Mouse (Mus musculus) megakaryocyte, embryonic 14.5 days (primary cell): ENCODE measurements at regions not wholly inside any gene's neighbourhood (a gene's known extent, or its start where the extent isn't known, plus 50 kb on each side); places are given as distances from the start of the nearest gene placed in this dataset.
"Not testable (repeated sequence)": the region's sequence is repeated elsewhere in the genome, so short reads cannot be mapped to it uniquely, and the experiment has no call there.

Source experiments
- H3K27me3 ChIP-seq: replicated peaks from 2 replicates; pipeline ENCODE3; 2012; ENCODE audit warnings: inconsistent platforms
- H3K36me3 ChIP-seq: replicated peaks from 2 replicates; pipeline ENCODE3; 2012; ENCODE audit warnings: low read length, inconsistent platforms, mixed read lengths
- H3K4me1 ChIP-seq: 2 replicates; pipeline ENCODE4 v1.6.1; 2012; ENCODE audit warnings: inconsistent platforms
- H3K4me3 ChIP-seq: replicated peaks from 2 replicates; pipeline ENCODE3; 2012; ENCODE audit warnings: moderate library complexity, mild to moderate bottlenecking, inconsistent platforms
- H3K9me3 ChIP-seq: 2 replicates; pipeline ENCODE4 v1.6.1; 2012; ENCODE audit warnings: inconsistent platforms
- FLI1 ChIP-seq: IDR thresholded peaks from 2 replicates; pipeline ENCODE4 v1.6.1; 2012; ENCODE audit warnings: low read length, inconsistent platforms, mixed read lengths
- GATA1 ChIP-seq: IDR thresholded peaks from 3 replicates; pipeline ENCODE4 v1.6.1; 2012; ENCODE audit warnings: mixed read lengths, low read length, inconsistent platforms, borderline replicate concordance

DNA sequence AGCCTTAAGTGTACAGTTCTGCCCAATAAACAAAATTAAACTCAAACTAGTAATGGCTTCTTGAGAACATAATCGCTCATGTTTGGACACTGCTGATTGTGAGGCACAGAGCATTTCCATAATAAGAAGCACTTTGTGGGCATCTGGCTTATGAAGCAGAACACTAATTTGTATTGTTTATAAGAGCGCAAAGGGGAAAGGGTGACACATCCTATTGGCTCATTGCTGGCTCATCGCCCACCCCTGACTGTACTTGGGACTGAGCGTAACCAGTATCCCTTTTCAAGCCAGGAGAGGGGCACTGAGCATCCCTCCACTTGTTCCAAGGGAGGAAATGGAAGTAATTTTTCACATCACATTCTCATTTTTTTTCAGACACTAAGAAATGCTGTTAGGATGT lies 288.0 kb downstream of the Sfmbt2 start:
- no peaks in the 10 kb centered on the region for H3K27me3 ChIP-seq
- TF ChIP-seq GATA1 (no peak), FLI1 (no peak)
- H3K36me3 ChIP-seq = no peaks in the 10 kb centered on the region
- no peaks in the 10 kb centered on the region for H3K4me1 ChIP-seq
- H3K4me3 ChIP-seq = no peak overlapping the region
- H3K9me3 ChIP-seq = no peaks in the 10 kb centered on the region

DNA sequence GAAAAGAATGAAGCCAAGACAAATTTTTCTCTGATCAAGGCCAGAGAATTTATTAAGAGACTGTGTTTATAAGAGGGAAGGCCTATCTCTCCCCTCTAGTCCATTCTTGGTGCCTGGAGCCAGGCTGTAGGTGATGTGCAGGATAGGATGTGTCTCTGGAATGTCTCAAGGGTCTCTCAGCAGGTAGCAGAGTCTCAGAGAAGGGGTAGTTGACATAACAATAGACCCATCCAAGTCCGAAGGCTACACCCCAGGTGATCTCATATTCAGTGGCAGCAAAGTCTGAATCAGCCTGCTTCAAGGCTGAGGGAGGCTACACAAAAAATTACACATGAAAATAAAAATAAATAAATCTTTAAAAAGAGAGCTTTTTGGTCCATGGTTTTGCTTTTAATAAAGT lies 297.6 kb downstream of the Sfmbt2 start:
- H3K4me3 ChIP-seq, H3K9me3 ChIP-seq, H3K27me3 ChIP-seq, H3K36me3 ChIP-seq: not testable (repeated sequence)
- peaks cover 16% of the 10 kb centered on the region for H3K4me1 ChIP-seq

GRCm38 (mm10) chr2:10670423-10671298 lies 300.4 kb downstream of the Sfmbt2 start:
- TF ChIP-seq GATA1 = no peak
- TF ChIP-seq FLI1 = no peak
- peaks cover 16% of the 10 kb centered on the region for H3K4me1 ChIP-seq
- H3K27me3 ChIP-seq = no peaks in the 10 kb centered on the region
- no peaks in the 10 kb centered on the region for H3K36me3 ChIP-seq
- no peak overlapping the region for H3K4me3 ChIP-seq
- H3K9me3 ChIP-seq = no peaks in the 10 kb centered on the region

DNA sequence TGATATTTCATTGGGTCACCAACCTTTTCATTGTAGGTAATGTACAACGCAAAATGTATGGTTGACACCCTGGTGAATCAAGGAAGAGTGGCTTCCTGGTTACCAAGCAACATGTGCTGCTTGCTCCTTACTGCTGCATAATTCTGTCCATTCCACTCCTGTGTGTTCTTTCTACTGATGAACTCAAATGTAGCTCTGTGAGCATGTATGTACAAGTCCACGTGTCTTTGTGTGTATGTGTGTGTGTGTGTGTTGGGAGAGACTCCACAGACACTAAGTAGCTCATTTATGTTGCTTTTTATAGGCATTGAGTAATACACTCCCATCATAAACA lies 301.0 kb downstream of the Sfmbt2 start:
- Histone ChIP-seq H3K9me3 (no peaks in the 10 kb centered on the region), H3K27me3 (no peaks in the 10 kb centered on the region)

DNA sequence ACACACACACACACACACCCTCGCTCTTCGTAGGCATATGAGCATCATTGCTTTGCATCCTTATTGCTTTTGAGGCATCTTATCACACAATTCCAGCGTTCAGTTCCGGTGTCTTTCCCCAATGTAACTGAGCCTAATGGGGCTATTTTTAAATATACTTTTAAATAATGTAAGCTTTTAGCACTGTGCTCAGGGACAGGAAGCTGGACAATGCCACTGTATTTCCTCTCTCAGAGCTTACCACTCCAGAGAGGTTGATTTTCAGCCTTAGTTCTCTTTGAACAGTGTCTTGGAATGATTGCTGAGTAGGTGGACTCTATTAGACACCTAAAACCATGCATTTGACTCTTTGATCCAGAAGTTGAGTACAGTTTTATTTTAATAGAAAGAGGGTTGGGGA lies 301.9 kb downstream of the Sfmbt2 start:
- TF ChIP-seq FLI1 = no peak
- Histone ChIP-seq H3K36me3 (no peaks in the 10 kb centered on the region), H3K9me3 (no peaks in the 10 kb centered on the region), H3K4me1 (peaks cover 16% of the 10 kb centered on the region), H3K27me3 (no peaks in the 10 kb centered on the region), H3K4me3 (peak overlapping the region; percentile 71)

More for the DNA sequence above, 301.0 kb downstream of the Sfmbt2 start:
- H3K4me3 ChIP-seq = no peak overlapping the region
- H3K36me3 ChIP-seq = no peaks in the 10 kb centered on the region
- peaks cover 16% of the 10 kb centered on the region for H3K4me1 ChIP-seq
- TF ChIP-seq GATA1 (no peak), FLI1 (no peak)

GRCm38 (mm10) chr2:10674738-10675349 lies 304.5 kb downstream of the Sfmbt2 start:
- no peaks in the 10 kb centered on the region for H3K36me3 ChIP-seq
- H3K9me3 ChIP-seq = no peaks in the 10 kb centered on the region
- TF ChIP-seq FLI1 (no peak), GATA1 (no peak)
- H3K27me3 ChIP-seq = no peaks in the 10 kb centered on the region
- no peak overlapping the region for H3K4me3 ChIP-seq
- peaks cover 16% of the 10 kb centered on the region for H3K4me1 ChIP-seq

- H3K27me3 ChIP-seq = no peaks in the 10 kb centered on the region
- TF ChIP-seq GATA1 (no peak), FLI1 (no peak)
- H3K4me1 ChIP-seq = no peaks in the 10 kb centered on the region
- no peak overlapping the region for H3K4me3 ChIP-seq
- 0 out of 2 replicates have a peak, but pooled peaks cover 6% of the 10 kb centered on the region for H3K9me3 ChIP-seq
- H3K36me3 ChIP-seq = no peaks in the 10 kb centered on the region
These were observed 331.1 kb downstream of the Sfmbt2 start for GRCm38 (mm10) chr2:10701459-10701858.

- no peaks in the 10 kb centered on the region for H3K9me3 ChIP-seq
- no peak overlapping the region for H3K4me3 ChIP-seq
- no peaks in the 10 kb centered on the region for H3K27me3 ChIP-seq
- H3K4me1 ChIP-seq = no peaks in the 10 kb centered on the region
- TF ChIP-seq GATA1 = no peak
- no peaks in the 10 kb centered on the region for H3K36me3 ChIP-seq
These were observed 348.1 kb downstream of the Sfmbt2 start for GRCm38 (mm10) chr2:10718366-10718765.

- not testable (repeated sequence) for H3K27me3 ChIP-seq, H3K36me3 ChIP-seq, H3K4me3 ChIP-seq, H3K4me1 ChIP-seq, H3K9me3 ChIP-seq
These were observed 364.0 kb downstream of the Sfmbt2 start for GRCm38 (mm10) chr2:10734337-10734736.

- TF ChIP-seq GATA1 (no peak), FLI1 (no peak)
- no peak overlapping the region for H3K4me3 ChIP-seq
- no peaks in the 10 kb centered on the region for H3K9me3 ChIP-seq
- H3K36me3 ChIP-seq = no peaks in the 10 kb centered on the region
- no peaks in the 10 kb centered on the region for H3K27me3 ChIP-seq
- H3K4me1 ChIP-seq = no peaks in the 10 kb centered on the region
These were observed 366.6 kb downstream of the Sfmbt2 start for GRCm38 (mm10) chr2:10736696-10737457.
